Mouse (Mus musculus) 416B (cell line): ENCODE measurements around the gene Trim30b.
"Not testable (repeated sequence)": the region's sequence is repeated elsewhere in the genome, so short reads cannot be mapped to it uniquely, and the experiment has no call there.

Experiments used
- DNase-seq: peaks from one replicate; pipeline ENCODE4 v3.0.0; 2011; ENCODE audit warnings: low read depth

The Trim30b gene

GRCm38 (mm10) chr7:104369736-104370414 lies at the start of gene Trim30b:
TSS of gene Trim30b (minus strand) at chr7:104369884.
- DNase-seq: peak; percentile 90

DNA sequence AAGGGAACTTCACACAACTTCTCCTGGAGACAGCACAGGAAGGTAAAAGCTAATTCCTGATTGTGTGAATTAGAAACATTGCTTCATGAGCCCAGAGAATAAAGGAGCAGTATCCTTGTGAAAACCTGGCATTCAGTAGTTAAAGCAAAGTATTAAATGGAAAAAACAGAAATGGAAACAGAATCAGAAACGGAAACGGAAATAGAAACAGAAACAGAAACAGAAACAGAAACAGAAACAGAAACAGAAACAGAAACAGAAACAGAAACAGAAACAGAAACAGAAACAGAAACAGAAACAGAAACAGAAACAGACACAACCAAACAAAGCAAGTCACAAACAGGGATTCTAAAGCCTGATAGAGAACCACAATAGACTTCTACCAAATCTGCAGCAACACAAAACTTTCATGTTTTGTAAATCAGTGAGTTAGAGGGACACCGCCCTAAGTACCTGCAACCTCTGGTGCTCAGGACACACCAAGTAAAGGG lies 34.8 kb upstream of the Trim30b start:
- no peak for DNase-seq

GRCm38 (mm10) chr7:104401140-104401539 lies 31.5 kb upstream of the Trim30b start:
- peak; percentile 5 for DNase-seq

DNA sequence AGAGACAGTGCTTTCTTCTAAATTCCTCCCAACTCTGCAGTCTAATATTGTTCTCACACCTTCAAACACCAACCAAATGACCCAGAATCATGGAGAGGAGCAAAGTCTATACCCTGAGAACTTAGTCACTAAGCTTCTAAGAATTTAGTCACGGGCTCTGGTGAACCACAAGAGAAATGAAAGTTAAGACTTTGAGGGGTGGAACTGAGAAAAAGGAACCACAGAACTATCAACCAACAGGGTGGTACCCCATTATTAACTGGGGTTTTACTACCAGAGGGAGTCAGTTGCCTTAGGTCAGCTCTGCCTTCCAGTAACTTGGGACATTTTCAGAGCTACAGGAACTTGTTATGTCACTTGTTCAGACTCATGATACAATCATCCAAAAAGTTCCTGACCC lies 31.0 kb upstream of the Trim30b start, which contains the start of gene Trim30c:
Trim30c (minus strand) TSS at position 140 of the 400 bp plus-strand sequence.
- DNase-seq: peak; percentile 22

DNA sequence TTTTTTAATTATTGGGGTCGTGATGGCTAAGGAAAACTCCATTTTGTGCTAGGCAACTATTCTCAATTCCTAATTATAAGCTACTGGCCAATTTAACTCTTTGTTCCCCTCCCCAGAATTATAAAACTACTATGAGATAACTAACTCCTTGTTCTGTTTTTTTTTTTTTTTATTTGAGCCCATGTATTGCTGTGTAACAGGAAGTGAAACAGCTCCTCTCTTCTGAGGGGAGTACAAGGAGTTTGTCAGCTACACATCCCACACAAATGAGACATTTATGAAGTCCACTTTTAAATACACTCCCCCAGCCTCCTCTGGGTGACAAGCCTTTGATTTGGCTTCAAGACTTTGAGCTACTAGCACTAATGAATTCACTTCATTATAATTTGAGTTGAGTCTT lies 28.8 kb upstream of the Trim30b start:
- no peak for DNase-seq

- DNase-seq: peak; percentile 56
Measured at GRCm38 (mm10) chr7:104366339-104366738, 3.3 kb downstream of the Trim30b start.

DNA sequence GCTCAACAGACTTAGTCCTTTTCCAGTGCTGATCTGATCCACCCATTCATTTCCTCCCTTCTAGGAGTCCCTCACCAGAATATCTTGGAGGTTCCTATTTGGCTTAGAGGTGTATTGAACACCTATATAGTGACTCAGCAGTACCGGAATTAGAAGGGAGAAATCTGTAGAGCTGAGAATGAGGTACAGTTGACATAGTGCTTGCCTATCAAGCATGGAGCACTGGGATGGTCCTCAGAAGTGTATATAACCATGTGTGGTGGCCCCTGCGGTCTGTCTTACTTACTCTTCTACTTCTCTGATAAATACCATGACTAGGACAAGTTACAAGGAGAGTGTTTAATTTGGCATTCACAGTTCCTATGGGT lies 16.1 kb downstream of the Trim30b start:
- no peak for DNase-seq

- peak; percentile 94 for DNase-seq
Measured at GRCm38 (mm10) chr7:104352717-104353599, 16.7 kb downstream of the Trim30b start, which contains the start of gene Trim12c. TSS of gene Trim12c (minus strand) at chr7:104353362.

- DNase-seq: not testable (repeated sequence)
Measured at GRCm38 (mm10) chr7:104348043-104348442, 21.6 kb downstream of the Trim30b start.

DNA sequence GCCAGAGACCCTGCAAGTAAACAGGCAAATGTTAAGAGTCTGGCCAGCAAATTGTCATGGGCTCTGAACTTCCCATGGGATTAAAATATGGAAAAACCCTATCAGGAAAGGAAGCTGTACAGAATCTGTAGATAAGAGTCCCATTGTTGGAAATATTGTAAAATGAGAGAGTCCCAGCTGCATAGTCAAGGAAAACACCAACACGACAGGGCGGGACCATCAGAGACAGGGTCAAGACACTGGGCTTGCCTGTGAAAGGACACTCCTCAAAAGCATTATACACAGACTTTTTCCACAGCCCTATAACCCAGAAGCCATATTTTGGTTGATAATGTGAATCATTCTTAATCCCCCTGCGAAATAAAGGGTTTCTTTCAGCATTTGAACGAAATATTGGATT lies 28.9 kb downstream of the Trim30b start:
- DNase-seq: not testable (repeated sequence)

- not testable (repeated sequence) for DNase-seq
Measured at GRCm38 (mm10) chr7:104335547-104335946, 34.1 kb downstream of the Trim30b start.

- not testable (repeated sequence) for DNase-seq
Measured at GRCm38 (mm10) chr7:104329171-104329570, 40.5 kb downstream of the Trim30b start, which contains the start of gene Trim34b. TSS of gene Trim34b (plus strand) at chr7:104329471.

- DNase-seq: no peak
Measured at GRCm38 (mm10) chr7:104322028-104322427, 47.7 kb downstream of the Trim30b start.

- DNase-seq: not testable (repeated sequence)
Measured at GRCm38 (mm10) chr7:104315369-104316080, 54.2 kb downstream of the Trim30b start, which contains the start of gene Trim12a. TSS of gene Trim12a (minus strand) at chr7:104315466.

DNA sequence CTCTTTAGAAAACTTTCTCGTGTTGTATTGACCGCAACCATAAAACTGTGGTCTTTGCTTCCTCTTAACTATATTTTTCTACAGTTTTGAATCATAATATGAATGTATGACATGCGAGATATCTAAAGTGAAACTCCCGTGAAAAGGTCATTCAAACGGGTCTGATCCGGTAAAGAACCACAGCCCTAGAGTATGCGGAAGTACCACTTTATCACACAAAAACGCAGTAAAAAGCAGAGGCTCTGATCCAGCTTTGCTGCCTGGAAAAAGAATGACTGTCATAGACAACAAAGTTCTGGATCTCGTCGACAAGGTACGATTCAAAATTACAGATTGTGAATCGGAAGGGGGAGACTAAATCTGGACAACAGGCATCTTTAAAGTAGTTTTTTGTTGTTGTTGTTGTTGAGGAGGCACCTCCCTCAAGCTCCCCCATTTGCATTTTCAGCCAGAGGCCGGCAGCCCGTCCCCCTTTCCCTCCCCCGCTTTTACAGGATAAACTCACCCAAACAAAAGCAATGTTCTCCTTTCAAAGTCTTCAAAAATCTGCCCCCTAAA lies 54.8 kb downstream of the Trim30b start:
- peak; percentile 71 for DNase-seq
